Mouse (Mus musculus): ENCODE results near the gene Vps9d1.
"Not testable (repeated sequence)": the region's sequence is repeated elsewhere in the genome, so short reads cannot be mapped to it uniquely, and the experiment has no call there.

Vps9d1 gene

GRCm38 (mm10) chr8:123220917-123221316, 33.2 kb downstream of the Vps9d1 start:
- in situ Hi-C loops (cut with MboI, MseI) = loop anchor here in 1 of 2 experiments (10.0 kb wide), 1 partner anchor 354 kb away; no protein-coding TSS in a partner anchor

- in situ Hi-C loops (cut with MboI, MseI) = no loop called here
Measured at GRCm38 (mm10) chr8:123215430-123215829, 38.7 kb downstream of the Vps9d1 start.

DNA sequence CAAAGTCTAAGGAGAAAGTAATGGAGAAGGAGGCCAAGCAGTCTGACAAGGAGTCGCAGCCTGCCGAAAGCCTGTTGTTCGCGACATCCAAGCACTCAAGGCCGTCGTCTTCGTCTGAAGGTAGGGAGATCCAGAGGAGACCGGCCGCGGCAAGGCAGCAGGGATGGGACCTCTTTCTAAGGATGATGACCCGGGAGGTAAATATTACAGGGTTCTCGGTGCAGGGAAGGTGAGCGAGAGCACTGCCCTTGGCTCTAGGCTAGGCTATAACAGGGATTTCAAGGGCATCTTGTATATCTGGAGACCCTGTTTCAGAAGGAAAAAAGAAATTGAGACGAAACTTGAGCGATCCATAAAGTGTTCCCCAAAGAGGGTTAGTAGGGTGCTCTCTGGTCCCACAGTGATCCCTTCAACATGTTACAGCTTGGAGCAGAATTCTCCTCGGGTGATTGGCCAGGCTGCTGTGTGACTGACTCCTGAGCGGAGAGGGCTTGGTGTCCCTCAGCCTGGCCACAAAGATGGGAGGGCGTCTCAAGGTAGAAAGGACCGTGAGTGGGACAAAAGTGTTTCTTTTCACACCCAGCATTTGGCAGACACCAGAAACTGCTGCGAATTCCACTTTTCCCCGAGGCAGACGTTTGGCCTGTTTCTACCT, 40.9 kb downstream of the Vps9d1 start:
- in situ Hi-C loops (cut with MboI, MseI) = no loop called here

- in situ Hi-C loops (cut with MboI, MseI) = no loop called here
Measured at GRCm38 (mm10) chr8:123212321-123213117, 41.6 kb downstream of the Vps9d1 start, which contains the start of the genes Chmp1a and Spata33. Chmp1a (minus strand) TSS chr8:123212763. Spata33 (plus strand) TSS chr8:123212832.

GRCm38 (mm10) chr8:123211876-123212275, 42.3 kb downstream of the Vps9d1 start:
- in situ Hi-C loops (cut with MboI, MseI) = no loop called here

DNA sequence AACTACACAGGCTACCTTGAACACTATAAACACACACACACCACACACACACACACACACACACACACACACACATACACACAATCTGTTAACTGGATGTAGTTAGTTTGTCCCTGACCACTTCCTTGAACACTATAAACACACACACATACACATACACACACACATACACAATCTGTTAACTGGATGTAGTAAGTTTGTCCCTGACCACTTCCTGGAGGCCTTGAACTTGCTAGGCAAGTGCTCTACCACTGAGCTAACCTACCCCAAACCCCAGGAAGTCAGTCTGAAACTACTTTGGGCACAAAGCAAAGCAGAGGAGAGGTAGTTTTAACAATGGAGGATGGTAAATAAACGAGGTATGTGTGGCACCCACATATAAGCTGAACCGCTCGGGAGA, 50.6 kb downstream of the Vps9d1 start:
- in situ Hi-C loops (cut with MboI, MseI) = loop anchor here in 1 of 2 experiments (5.0 kb wide), 1 partner anchor 91 kb away; no protein-coding TSS in a partner anchor

DNA sequence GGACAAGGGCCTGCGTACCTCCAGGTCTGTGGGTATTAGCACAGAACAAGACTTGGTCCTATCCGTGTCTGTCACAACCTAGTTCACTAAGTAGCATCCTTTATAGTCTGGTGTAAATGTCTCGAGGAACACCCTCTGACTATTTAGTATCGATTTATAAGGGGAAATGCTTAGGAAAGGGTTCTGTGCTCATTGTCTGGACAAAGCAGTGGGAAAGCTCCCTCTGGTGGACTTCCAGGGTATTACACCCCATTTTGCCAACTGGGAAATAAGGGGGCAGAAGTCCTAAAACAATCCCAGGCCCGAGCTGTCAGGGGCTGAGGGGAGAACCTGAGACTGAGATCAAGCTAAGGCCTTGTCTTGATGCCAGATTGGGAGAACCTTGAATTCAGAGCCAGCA, 51.9 kb downstream of the Vps9d1 start:
- in situ Hi-C loops (cut with MboI, MseI) = loop anchor here in 1 of 2 experiments (5.0 kb wide), 1 partner anchor 90 kb away; no protein-coding TSS in a partner anchor

GRCm38 (mm10) chr8:123199864-123200263, 54.3 kb downstream of the Vps9d1 start:
- in situ Hi-C loops (cut with MboI, MseI) = loop anchor here in 1 of 2 experiments (5.0 kb wide), 1 partner anchor 88 kb away; no protein-coding TSS in a partner anchor

DNA sequence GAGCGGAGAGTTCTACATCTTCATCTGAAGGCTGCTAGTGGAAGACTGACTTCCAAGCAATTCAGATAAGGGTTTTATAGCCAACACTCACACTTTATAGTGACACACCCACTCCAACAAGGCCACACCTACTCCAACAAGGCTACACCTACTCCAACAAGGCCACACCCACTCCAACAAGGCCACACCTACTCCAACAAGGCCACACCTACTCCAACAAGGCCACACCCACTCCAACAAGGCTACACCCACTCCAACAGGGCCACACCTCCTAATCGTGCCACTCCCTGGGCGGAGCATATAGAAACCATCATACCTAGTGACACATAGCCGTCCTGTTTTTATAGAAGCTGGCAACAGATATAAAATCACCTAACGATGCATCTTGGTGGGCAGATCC, 57.1 kb downstream of the Vps9d1 start:
- in situ Hi-C loops (cut with MboI, MseI) = not testable (repeated sequence)

GRCm38 (mm10) chr8:123193771-123194170, 60.4 kb downstream of the Vps9d1 start:
- in situ Hi-C loops (cut with MboI, MseI) = loop anchor here (5.0 kb wide), 2 partner anchors 46 to 231 kb away; no protein-coding TSS in a partner anchor

Measured in T-helper 17 cell (primary cell).